Mouse (Mus musculus) liver, postnatal 0 days (tissue): Measurements from ENCODE around the gene Sv2a. TPM values are rescaled to one million over a fixed set of nuclear protein-coding genes. Genes with fewer than 3 reads are reported as not detected.
"Not testable (repeated sequence)": the region's sequence is repeated elsewhere in the genome, so short reads cannot be mapped to it uniquely, and the experiment has no call there.

Source experiments
- ATAC-seq: fragments of 200-750 bp; cut with Nextera tagmentation; 2 replicates; pipeline ENCODE4 v1.8.0; 2017; ENCODE audit warnings: mild to moderate bottlenecking, moderate library complexity
- DNase-seq: peaks from one replicate; pipeline ENCODE4 v3.0.0-alpha.2; 2016
- H3K27ac ChIP-seq: fragments of 300-500 bp; sonication (generic); 2 replicates; pipeline ENCODE4 v1.5.1; 2014; ENCODE audit warnings: antibody characterized with exemption, moderate library complexity, mild to moderate bottlenecking, low read depth
- H3K27me3 ChIP-seq: fragments of 300-500 bp; sonication (generic); 2 replicates; pipeline ENCODE4 v1.6.1; 2014; ENCODE audit warnings: low read length, control low read depth, mixed read lengths; ENCODE audit not compliant: insufficient read depth
- H3K36me3 ChIP-seq: fragments of 300-500 bp; sonication (generic); replicated peaks from 2 replicates; pipeline ENCODE4 v1.6.1; 2014; ENCODE audit warnings: mild to moderate bottlenecking, control low read depth, low read length, moderate library complexity, mixed read lengths; ENCODE audit not compliant: insufficient read depth
- H3K4me1 ChIP-seq: fragments of 300-500 bp; sonication (generic); 2 replicates; pipeline ENCODE4 v1.6.1; 2014; ENCODE audit warnings: antibody characterized with exemption, mild to moderate bottlenecking, control low read depth; ENCODE audit not compliant: insufficient read depth
- H3K4me2 ChIP-seq: fragments of 300-500 bp; sonication (generic); 2 replicates; pipeline ENCODE4 v1.6.1; 2014; ENCODE audit warnings: low read depth, mild to moderate bottlenecking, low read length, moderate library complexity, mixed read lengths
- H3K4me3 ChIP-seq: fragments of 300-500 bp; sonication (generic); 2 replicates; pipeline ENCODE4 v1.5.1; 2014; ENCODE audit warnings: low read depth, low read length
- H3K9ac ChIP-seq: fragments of 300-500 bp; sonication (generic); replicated peaks from 2 replicates; pipeline ENCODE4 v1.6.1; 2014; ENCODE audit warnings: mild to moderate bottlenecking, moderate library complexity
- H3K9me3 ChIP-seq: fragments of 300-500 bp; sonication (generic); 2 replicates; pipeline ENCODE4 v1.6.1; 2016; ENCODE audit warnings: mild to moderate bottlenecking, control low read depth, low read length, mixed read lengths
- CTCF ChIP-seq: sonication (generic); IDR thresholded peaks from 2 replicates; pipeline ENCODE4 v1.5.1; 2016; ENCODE audit warnings: antibody characterized with exemption, low read depth
- EP300 ChIP-seq: IDR thresholded peaks from 2 replicates; pipeline ENCODE4 v1.6.1; 2016; ENCODE audit warnings: antibody characterized with exemption, low read depth, mild to moderate bottlenecking
- WGBS: fragments of 180-500 bp; shearing (Covaris S2); extraction: QIAGEN DNeasy Blood & Tissue Kit; methylation state at CpG from one replicate; pipeline ENCODE4 v1.1.7; 2014; ENCODE audit not compliant: insufficient replicate concordance; 5-methylcytosine and 5-hydroxymethylcytosine counted together
- polyA plus RNA-seq: library from polyadenylated mRNA; unstranded; fragments of >200 nt; fragmentation: Nextera tagmentation; extraction: Ambion mirVana; gene quantifications from 2 replicates; pipeline ENCODE4 v1.2.1, GENCODE M21; 2015

Gene Sv2a
- polyA plus RNA-seq, 1 experiment from 2014 or later = 0.08 TPM

- Histone ChIP-seq H3K4me3 (no peak overlapping the region), H3K9me3 (no peaks in the 10 kb centered on the region), H3K4me2 (no peak overlapping the region), H3K27ac (no peak overlapping the region), H3K9ac (no peak overlapping the region), H3K36me3 (no peaks in the 10 kb centered on the region), H3K27me3 (no peaks in the 10 kb centered on the region), H3K4me1 (peaks cover 10% of the 10 kb centered on the region)
- no peak for TF ChIP-seq EP300
- peak; percentile 57 for TF ChIP-seq CTCF
- 35% methylated on average over 15 of the region's 15 CpGs for WGBS
- peak; percentile 34 for DNase-seq
- ATAC-seq = no peak
These were observed 28.3 kb downstream of the Sv2a start for GRCm38 (mm10) chr3:96209242-96209641.

GRCm38 (mm10) chr3:96219191-96219641 lies 38.3 kb downstream of the Sv2a start:
- H3K27ac ChIP-seq = peak overlapping the region; percentile 99
- TF ChIP-seq CTCF = peak; percentile 65
- no peak for TF ChIP-seq EP300
- WGBS = 0% methylated on average over 12 of the region's 12 CpGs
- peaks cover 41% of the 10 kb centered on the region for H3K4me1 ChIP-seq
- peak overlapping the region; percentile 93 for H3K9ac ChIP-seq
- no peaks in the 10 kb centered on the region for H3K27me3 ChIP-seq
- H3K4me2 ChIP-seq = peak overlapping the region; percentile 70
- DNase-seq (peak; percentile 52), ATAC-seq (peak; percentile 7)
- H3K9me3 ChIP-seq = no peaks in the 10 kb centered on the region
- H3K4me3 ChIP-seq = peak overlapping the region; percentile 67
- no peaks in the 10 kb centered on the region for H3K36me3 ChIP-seq

- peaks cover 40% of the 10 kb centered on the region for H3K4me1 ChIP-seq
- under 1% methylated on average over 37 of the region's 37 CpGs for WGBS
These were observed 38.7 kb downstream of the Sv2a start, which contains the start of the genes Bola1 and Hist2h2ab for GRCm38 (mm10) chr3:96219661-96220130. TSS of gene Bola1 (minus strand) at chr3:96219709. TSS of gene Hist2h2ab (plus strand) at chr3:96219865.

GRCm38 (mm10) chr3:96220131-96220764 lies 39.3 kb downstream of the Sv2a start:
- not testable (repeated sequence) for ATAC-seq, H3K9me3 ChIP-seq, H3K27me3 ChIP-seq, H3K36me3 ChIP-seq
- DNase-seq = peak; percentile 62
- H3K9ac ChIP-seq = peak overlapping the region; percentile 93
- H3K4me3 ChIP-seq = peak overlapping the region; percentile 67
- H3K4me2 ChIP-seq = peak overlapping the region; percentile 70
- peak overlapping the region; percentile 99 for H3K27ac ChIP-seq
- WGBS = 0% methylated on average over 23 of the region's 47 CpGs
- peaks cover 45% of the 10 kb centered on the region for H3K4me1 ChIP-seq

More at GRCm38 (mm10) chr3:96219661-96220130, 38.7 kb downstream of the Sv2a start, which contains the start of the genes Bola1 and Hist2h2ab:
- Histone ChIP-seq H3K4me2 (peak within 1 kb of the TSS; percentile 70), H3K27me3 (no peaks in the 10 kb centered on the region), H3K36me3 (no peaks in the 10 kb centered on the region), H3K9ac (peak within 1 kb of the TSS; percentile 93), H3K27ac (peak within 1 kb of the TSS; percentile 99), H3K9me3 (no peaks in the 10 kb centered on the region), H3K4me3 (peak within 1 kb of the TSS; percentile 67)
- peak; percentile 79 for DNase-seq
- ATAC-seq = peak; percentile 62
- TF ChIP-seq EP300 (peak; percentile 45; the same call in 1 of the 2 replicates), CTCF (no peak)

- H3K36me3 ChIP-seq = no peaks in the 10 kb centered on the region
- peak within 1 kb of the TSS; percentile 93 for H3K9ac ChIP-seq
- no peaks in the 10 kb centered on the region for H3K27me3 ChIP-seq
- peak within 1 kb of the TSS; percentile 99 for H3K27ac ChIP-seq
- ATAC-seq (peak; percentile 88), DNase-seq (peak; percentile 88)
- H3K4me2 ChIP-seq = peak within 1 kb of the TSS; percentile 70
- 1% methylated on average over 43 of the region's 43 CpGs for WGBS
- H3K4me3 ChIP-seq = peak within 1 kb of the TSS; percentile 67
- no peaks in the 10 kb centered on the region for H3K9me3 ChIP-seq
- TF ChIP-seq EP300 (peak; percentile 88), CTCF (0 out of 2 replicates have a peak, but pooled peaks have one; percentile 1)
- peaks cover 45% of the 10 kb centered on the region for H3K4me1 ChIP-seq
These were observed 40.1 kb downstream of the Sv2a start, which contains the start of the genes Hist2h2ac and Hist2h2be for GRCm38 (mm10) chr3:96220765-96221639. TSS of gene Hist2h2ac (minus strand) at chr3:96220880. TSS of gene Hist2h2be (plus strand) at chr3:96221119.

GRCm38 (mm10) chr3:96221640-96222038 lies 40.7 kb downstream of the Sv2a start:
- peak overlapping the region; percentile 99 for H3K27ac ChIP-seq
- H3K9ac ChIP-seq = peak overlapping the region; percentile 93
- H3K4me3 ChIP-seq = peak overlapping the region; percentile 67
- peak; percentile 55 for DNase-seq
- no peak for ATAC-seq
- H3K4me1 ChIP-seq = peaks cover 45% of the 10 kb centered on the region
- 13% methylated on average over 9 of the region's 9 CpGs for WGBS
- no peaks in the 10 kb centered on the region for H3K9me3 ChIP-seq
- no peaks in the 10 kb centered on the region for H3K27me3 ChIP-seq
- TF ChIP-seq EP300 (no peak), CTCF (no peak)
- H3K4me2 ChIP-seq = peak overlapping the region; percentile 70
- H3K36me3 ChIP-seq = no peaks in the 10 kb centered on the region
